Mouse (Mus musculus) myocyte (in vitro differentiated cells): ENCODE data around the gene 1810009A15Rik. TPM values are rescaled to one million over a fixed set of nuclear protein-coding genes. Genes with fewer than 3 reads are reported as not detected.
A peak's percentile ranks its signal among the peaks of the same experiment; 100 is the strongest.

ENCODE experiments used
- H3K27me3 ChIP-seq: one replicate; pipeline ENCODE4 v1.6.1; 2011; ENCODE audit not compliant: control insufficient read depth, insufficient read depth, insufficient read length
- H3K36me3 ChIP-seq: one replicate; pipeline ENCODE4 v1.6.1; 2011; ENCODE audit not compliant: control insufficient read depth, insufficient read depth
- H3K4me2 ChIP-seq: one replicate; pipeline ENCODE4 v1.6.1; 2011; ENCODE audit warnings: low read depth, control low read depth
- H3K4me3 ChIP-seq: one replicate; pipeline ENCODE4 v1.5.1; 2011; ENCODE audit warnings: mild to moderate bottlenecking, control low read depth, moderate library complexity
- H3K79me2 ChIP-seq: one replicate; pipeline ENCODE4 v1.6.1; 2011; ENCODE audit not compliant: control insufficient read depth, insufficient read depth
- H3ac ChIP-seq: one replicate; pipeline ENCODE4 v1.6.1; 2011; ENCODE audit not compliant: control insufficient read depth, insufficient read length
- CEBPB ChIP-seq: IDR thresholded peaks from 2 replicates; pipeline ENCODE4 v1.6.1; 2011; ENCODE audit warnings: mild to moderate bottlenecking, moderate library complexity; ENCODE audit not compliant: poor library complexity, insufficient read depth, severe bottlenecking
- E2F4 ChIP-seq: IDR thresholded peaks from one replicate; pipeline ENCODE4 v1.6.1; 2011; ENCODE audit warnings: mild to moderate bottlenecking, control low read depth, moderate library complexity; ENCODE audit not compliant: insufficient read depth
- MAX ChIP-seq: IDR thresholded peaks from one replicate; pipeline ENCODE4 v1.6.1; 2011; ENCODE audit warnings: low read depth, mild to moderate bottlenecking, control low read depth
- MYOD1 ChIP-seq, 3 experiments: IDR thresholded peaks; one replicate each; pipeline ENCODE4 v1.6.1; 2011; ENCODE audit warnings: control low read depth in 2 of 3, low read depth in 2 of 3, mild to moderate bottlenecking in 2 of 3, moderate library complexity in 1 of 3; ENCODE audit not compliant: insufficient read length in 2 of 3, control insufficient read depth in 1 of 3
- MYOG ChIP-seq, 3 experiments: IDR thresholded peaks; one replicate each; pipeline ENCODE4 v1.6.1; 2011; ENCODE audit warnings: control low read depth in 2 of 3, low read depth in 2 of 3, mild to moderate bottlenecking in 2 of 3; ENCODE audit not compliant: insufficient read length in 2 of 3, control insufficient read depth in 1 of 3, insufficient read depth in 1 of 3
- POLR2A ChIP-seq: IDR thresholded peaks from one replicate; pipeline ENCODE4 v1.6.1; 2011; ENCODE audit warnings: low read depth, mild to moderate bottlenecking, control low read depth, moderate library complexity; ENCODE audit not compliant: insufficient read length
- POLR2AphosphoS2 ChIP-seq: IDR thresholded peaks from one replicate; pipeline ENCODE4 v1.6.1; 2011; ENCODE audit warnings: low read depth, control low read depth; ENCODE audit not compliant: insufficient read length
- REST ChIP-seq: IDR thresholded peaks from one replicate; pipeline ENCODE4 v1.6.1; 2011; ENCODE audit warnings: mild to moderate bottlenecking, control low read depth, moderate library complexity; ENCODE audit not compliant: insufficient read depth, insufficient read length
- SRF ChIP-seq: IDR thresholded peaks from one replicate; pipeline ENCODE4 v1.6.1; 2011; ENCODE audit warnings: low read depth; ENCODE audit not compliant: control insufficient read depth, insufficient read length
- TCF12 ChIP-seq: IDR thresholded peaks from one replicate; pipeline ENCODE4 v1.6.1; 2011; ENCODE audit warnings: mild to moderate bottlenecking, control low read depth; ENCODE audit not compliant: poor library complexity, insufficient read depth, severe bottlenecking
- TCF3 ChIP-seq: IDR thresholded peaks from one replicate; pipeline ENCODE4 v1.6.1; 2011; ENCODE audit warnings: low read depth, control low read depth; ENCODE audit not compliant: insufficient read length
- USF1 ChIP-seq: IDR thresholded peaks from one replicate; pipeline ENCODE4 v1.6.1; 2011; ENCODE audit warnings: low read depth, mild to moderate bottlenecking, control low read depth, moderate library complexity
- polyA plus RNA-seq: library from polyadenylated mRNA; unstranded; fragments of >200 nt; fragmentation: generic; extraction: Trizol; gene quantifications from one replicate; pipeline ENCODE4 v1.2.1, GENCODE M21; 2012; ENCODE audit warnings: missing spikeins

1810009A15Rik gene
- polyA plus RNA-seq, 1 experiment, result 73.1 TPM

DNA sequence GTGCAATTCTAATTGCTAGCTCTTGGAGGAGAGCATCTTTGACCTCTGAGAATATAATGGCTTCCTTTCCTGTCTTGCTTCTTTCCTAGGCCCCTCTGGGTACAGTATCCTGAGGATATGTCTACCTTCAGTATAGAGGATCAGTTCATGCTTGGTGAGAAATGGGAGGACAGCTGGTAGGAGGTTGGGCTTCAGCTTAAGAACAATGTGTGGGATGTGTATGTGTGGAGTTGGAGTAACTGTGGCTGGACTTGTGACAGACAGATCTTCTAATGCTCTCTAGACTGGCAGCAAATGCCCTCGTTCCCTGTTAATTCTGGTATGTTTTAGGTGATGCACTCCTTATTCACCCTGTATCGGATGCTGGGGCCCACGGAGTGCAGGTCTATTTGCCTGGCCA is 25.6 kb downstream of the 1810009A15Rik start:
- Histone ChIP-seq H3ac (no peak overlapping the region), H3K79me2 (no peaks in the 10 kb centered on the region), H3K36me3 (peaks cover 68% of the 10 kb centered on the region), H3K27me3 (no peaks in the 10 kb centered on the region), H3K4me2 (no peak overlapping the region), H3K4me3 (no peak overlapping the region)
- TF ChIP-seq TCF3, result no peak
- TF ChIP-seq SRF, result no peak
- TF ChIP-seq MAX, result no peak
- TF ChIP-seq POLR2AphosphoS2, result no peak
- no peak for TF ChIP-seq REST
- no peak for TF ChIP-seq E2F4
- no peak for TF ChIP-seq MYOD1 (IDR thresholded peaks at IDR 0.05; ENCODE audit: control insufficient read depth in 1 of 3, insufficient read length in 2 of 3, low read depth in 2 of 3)
- no peak for TF ChIP-seq MYOG (IDR thresholded peaks at IDR 0.05; ENCODE audit: control insufficient read depth in 1 of 3, insufficient read depth in 1 of 3, insufficient read length in 2 of 3, low read depth in 2 of 3)
- TF ChIP-seq TCF12, result no peak
- no peak for TF ChIP-seq POLR2A
- no peak for TF ChIP-seq USF1
- no peak for TF ChIP-seq CEBPB

DNA sequence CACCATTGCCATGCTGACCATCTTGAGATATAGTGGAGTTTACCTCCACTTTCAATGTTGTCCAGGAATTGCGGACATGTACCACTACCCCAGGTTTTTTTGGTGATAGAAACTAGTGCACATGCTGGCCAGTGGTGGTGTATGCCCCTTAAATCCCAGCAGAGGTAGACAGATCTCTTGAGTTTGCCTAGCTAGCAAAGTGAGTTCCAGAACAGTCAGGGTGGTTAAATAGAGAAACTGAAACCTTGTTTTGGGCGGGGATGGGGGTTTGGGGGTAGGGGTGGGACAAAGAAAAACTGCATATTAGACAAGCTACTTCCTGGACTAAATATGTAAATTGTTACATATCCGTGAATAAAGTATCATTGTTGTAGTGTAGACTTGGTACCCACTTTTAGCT is 30.3 kb downstream of the 1810009A15Rik start:
- Histone ChIP-seq H3K4me3 (no peak overlapping the region), H3ac (no peak overlapping the region), H3K36me3 (peaks cover 32% of the 10 kb centered on the region), H3K79me2 (peaks cover 34% of the 10 kb centered on the region), H3K27me3 (no peaks in the 10 kb centered on the region), H3K4me2 (no peak overlapping the region)
- TF ChIP-seq USF1, result no peak

DNA sequence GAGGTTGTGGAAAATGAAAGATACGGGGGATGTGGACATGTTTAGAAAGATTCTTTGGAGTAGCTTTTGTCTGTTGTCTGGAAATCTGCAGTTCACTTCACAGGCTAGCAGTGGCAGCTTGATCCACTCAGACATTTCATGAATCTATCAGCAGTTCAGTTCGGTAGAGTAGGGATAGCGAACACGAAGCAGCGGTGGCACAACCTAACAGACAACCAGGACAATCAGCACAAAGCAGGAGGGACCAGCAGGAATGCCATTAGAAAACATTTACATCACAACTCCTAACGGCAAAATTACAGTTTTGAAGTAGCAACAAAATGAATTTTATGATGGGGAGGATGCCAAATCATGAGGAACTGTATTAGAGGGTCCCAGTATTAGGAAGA is 31.0 kb downstream of the 1810009A15Rik start:
- Histone ChIP-seq H3ac (peak overlapping the region; percentile 62), H3K4me3 (peak overlapping the region; percentile 81), H3K79me2 (peaks cover 35% of the 10 kb centered on the region), H3K4me2 (no peak overlapping the region), H3K36me3 (peaks cover 25% of the 10 kb centered on the region), H3K27me3 (no peaks in the 10 kb centered on the region)
- TF ChIP-seq POLR2AphosphoS2, result peak; percentile 20
- TF ChIP-seq MAX, result no peak
- no peak for TF ChIP-seq CEBPB

DNA sequence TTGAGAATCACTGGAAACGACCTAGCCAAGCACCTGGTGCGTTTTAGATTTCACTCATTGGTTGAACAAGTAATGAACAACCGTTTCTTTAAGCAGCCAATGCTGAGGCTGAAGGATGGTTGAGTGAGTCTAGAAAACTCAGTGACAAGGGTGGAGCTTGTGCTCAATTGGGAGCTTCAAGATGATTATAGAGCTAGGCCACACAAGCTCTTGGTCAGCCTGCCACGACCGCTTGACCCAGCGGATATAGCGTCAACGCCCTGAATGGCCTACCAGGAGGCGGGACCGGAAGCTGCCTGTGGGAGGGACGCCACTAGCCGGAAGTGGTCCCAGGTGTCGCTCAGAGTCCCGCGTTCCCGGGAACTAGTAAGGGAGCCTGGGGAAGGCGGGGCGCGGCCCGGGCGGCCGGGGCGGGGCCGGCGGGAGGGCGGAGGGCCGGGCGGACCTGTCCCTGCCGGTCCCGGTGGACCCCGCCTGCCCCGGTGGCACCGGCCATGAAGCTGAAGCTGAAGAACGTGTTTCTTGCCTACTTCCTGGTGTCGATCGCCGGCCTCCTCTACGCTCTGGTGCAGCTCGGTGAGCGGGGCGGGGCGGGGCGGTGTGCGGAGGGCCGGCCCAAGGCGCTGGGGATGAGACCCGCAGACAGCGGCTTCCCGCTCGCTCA is 31.6 kb downstream of the 1810009A15Rik start, which contains the start of gene B3gat3:
TSS of gene B3gat3 (plus strand) at position 302 of the 664 bp plus-strand sequence.
- peak within 1 kb of the TSS; percentile 62 for H3ac ChIP-seq
- H3K4me2 ChIP-seq, result peak within 1 kb of the TSS; percentile 97
- peak within 1 kb of the TSS; percentile 81 for H3K4me3 ChIP-seq
- H3K36me3 ChIP-seq, result peaks cover 20% of the 10 kb centered on the region
- TF ChIP-seq MYOD1 (IDR thresholded peaks at IDR 0.05; ENCODE audit: control insufficient read depth in 1 of 3, insufficient read length in 2 of 3, low read depth in 2 of 3) (no peak), MYOG (IDR thresholded peaks at IDR 0.05; ENCODE audit: control insufficient read depth in 1 of 3, insufficient read depth in 1 of 3, insufficient read length in 2 of 3, low read depth in 2 of 3) (peak in 1 of 3 experiments; percentile 28), POLR2A (peak; percentile 89), E2F4 (no peak), CEBPB (no peak), POLR2AphosphoS2 (peak; percentile 86)
- H3K27me3 ChIP-seq, result no peaks in the 10 kb centered on the region
- H3K79me2 ChIP-seq, result peaks cover 35% of the 10 kb centered on the region

DNA sequence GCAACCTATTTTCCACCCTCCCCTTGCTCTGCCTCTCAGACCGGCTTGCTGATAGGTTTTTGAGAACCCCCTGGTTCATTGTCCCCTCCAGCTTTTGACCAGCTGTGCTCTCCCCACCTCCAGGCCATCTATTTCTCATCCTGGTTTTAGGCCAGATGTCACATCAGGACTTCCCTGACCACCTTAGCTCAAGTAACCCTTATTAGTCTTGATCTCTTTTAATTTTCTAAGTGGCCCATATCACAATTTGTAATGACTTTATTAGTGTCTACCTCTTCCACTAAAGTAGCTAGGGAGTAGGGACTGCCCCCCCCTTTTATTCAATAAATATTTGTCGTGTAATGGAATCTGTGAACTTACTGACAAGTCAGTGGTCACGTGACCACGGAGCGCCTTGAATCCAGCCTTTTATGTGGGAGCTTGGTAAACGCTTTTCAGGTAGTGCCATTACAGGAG is 32.2 kb downstream of the 1810009A15Rik start:
- peak overlapping the region; percentile 81 for H3K4me3 ChIP-seq
- TF ChIP-seq E2F4 (no peak), SRF (no peak), MAX (no peak), TCF12 (no peak), MYOD1 (IDR thresholded peaks at IDR 0.05; ENCODE audit: control insufficient read depth in 1 of 3, insufficient read length in 2 of 3, low read depth in 2 of 3) (no peak), USF1 (peak; percentile 97), MYOG (IDR thresholded peaks at IDR 0.05; ENCODE audit: control insufficient read depth in 1 of 3, insufficient read depth in 1 of 3, insufficient read length in 2 of 3, low read depth in 2 of 3) (no peak)
- no peaks in the 10 kb centered on the region for H3K27me3 ChIP-seq
- H3K79me2 ChIP-seq, result peaks cover 35% of the 10 kb centered on the region
- H3K4me2 ChIP-seq, result peak overlapping the region; percentile 97
- H3K36me3 ChIP-seq, result peaks cover 14% of the 10 kb centered on the region
- peak overlapping the region; percentile 62 for H3ac ChIP-seq
